In the genomic region with DNA sequence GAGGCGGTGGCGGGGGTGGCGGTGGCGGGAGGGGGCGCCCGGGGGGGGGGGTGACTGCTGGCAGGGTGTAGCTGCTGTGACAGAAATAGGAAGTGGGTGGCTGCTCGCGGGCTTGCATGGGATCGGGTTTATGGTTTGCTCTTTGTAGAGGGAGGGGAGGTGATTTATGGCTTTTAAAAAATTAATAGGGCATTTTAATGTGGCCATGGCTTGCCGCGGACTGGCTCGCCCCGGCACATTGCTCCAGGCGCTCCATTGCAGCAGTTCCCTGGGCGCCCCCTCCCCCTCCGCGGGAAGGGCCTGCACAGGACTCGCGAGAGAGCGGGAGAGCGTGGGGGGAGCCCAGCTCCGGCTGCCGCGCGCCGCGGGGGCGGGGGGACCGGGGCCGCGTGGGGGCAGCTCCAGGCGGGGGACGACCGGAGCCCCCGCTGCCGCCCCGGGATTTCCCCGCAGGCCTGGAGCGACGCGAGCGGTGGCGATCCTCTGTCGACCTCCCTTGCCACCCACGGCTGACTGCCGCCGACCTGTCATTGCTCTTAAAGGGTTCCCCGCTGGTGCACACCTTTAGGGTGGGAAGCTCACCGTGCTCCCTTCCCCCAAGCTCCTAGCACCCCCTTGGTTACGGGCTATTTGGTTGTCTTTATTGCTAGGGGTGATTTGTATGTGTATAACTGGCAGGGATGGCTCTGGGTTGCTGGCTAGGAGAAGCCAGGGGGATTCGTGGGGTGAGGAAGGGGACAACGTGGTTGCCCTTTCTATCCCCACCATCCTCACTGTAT, we compare ENCODE assay signal across 8 mouse cellular contexts. TPM values are rescaled to one million over a fixed set of nuclear protein-coding genes. Genes with fewer than 3 reads are reported as not detected.
A peak's percentile ranks its signal among the peaks of the same experiment; 100 is the strongest.
DNase-seq lines count a peak whose midpoint lies in the region; ATAC-seq and TF ChIP-seq lines count a peak whose summit lies in the region.

No protein-coding gene starts in this region.

- TF ChIP-seq CTCF in C2C12 (IDR thresholded peaks at IDR 0.05; ENCODE audit: control insufficient read depth, insufficient read depth, insufficient read length) = no peak
- TF ChIP-seq CTCF in heart, postnatal 0 days (IDR thresholded peaks at IDR 0.05; ENCODE audit: low read depth) = no peak

- H3K9ac ChIP-seq in heart, postnatal 0 days (replicated peaks; ENCODE audit: low read depth, low read length) = peak overlapping the region; percentile 75
- H3K9ac ChIP-seq in liver, embryonic 16.5 days (ENCODE audit: low read depth, low read length) = peak overlapping the region; percentile 77
- H3K9ac ChIP-seq in neural tube, embryonic 15.5 days (replicated peaks) = peak overlapping the region; percentile 90

- H3K9me3 ChIP-seq in forebrain, embryonic 10.5 days = no peaks in the 10 kb centered on the region
- no peaks in the 10 kb centered on the region for H3K9me3 ChIP-seq in heart, postnatal 0 days (replicated peaks; ENCODE audit: control insufficient read depth, low read length)
- H3K9me3 ChIP-seq in liver, embryonic 16.5 days (replicated peaks; ENCODE audit: control insufficient read depth, low read length) = no peaks in the 10 kb centered on the region
- H3K9me3 ChIP-seq in neural tube, embryonic 15.5 days (replicated peaks) = no peaks in the 10 kb centered on the region

- H3K4me1 ChIP-seq in forebrain, embryonic 10.5 days = peaks cover 24% of the 10 kb centered on the region
- peaks cover 33% of the 10 kb centered on the region for H3K4me1 ChIP-seq in heart, postnatal 0 days (ENCODE audit: control insufficient read depth, insufficient read depth)
- peaks cover 7% of the 10 kb centered on the region; the same call in 1 of the 2 replicates for H3K4me1 ChIP-seq in liver, embryonic 16.5 days (ENCODE audit: control insufficient read depth, low read depth, low read length)
- peaks cover 44% of the 10 kb centered on the region for H3K4me1 ChIP-seq in neural tube, embryonic 15.5 days

- H3K4me3 ChIP-seq in C2C12 (ENCODE audit: insufficient read depth, poor library complexity, severe bottlenecking) = peak overlapping the region; percentile 60
- peak overlapping the region; percentile 90 for H3K4me3 ChIP-seq in forebrain, embryonic 10.5 days
- H3K4me3 ChIP-seq in heart, postnatal 0 days (ENCODE audit: low read depth, low read length) = peak overlapping the region; percentile 79
- H3K4me3 ChIP-seq in liver, embryonic 16.5 days (ENCODE audit: low read depth, low read length) = peak overlapping the region; percentile 87
- peak overlapping the region; percentile 94 for H3K4me3 ChIP-seq in neural tube, embryonic 15.5 days (replicated peaks)

- H3K79me3 ChIP-seq in C2C12 (ENCODE audit: low read depth) = peaks cover 23% of the 10 kb centered on the region

- peaks cover 58% of the 10 kb centered on the region for H3K79me2 ChIP-seq in C2C12 (ENCODE audit: control insufficient read depth, insufficient read depth)

- H3K27ac ChIP-seq in forebrain, embryonic 10.5 days = peak overlapping the region; percentile 92
- H3K27ac ChIP-seq in heart, postnatal 0 days (ENCODE audit: low read depth) = peak overlapping the region; percentile 96
- H3K27ac ChIP-seq in liver, embryonic 16.5 days (ENCODE audit: low read length) = peak overlapping the region; percentile 85
- peak overlapping the region; percentile 99 for H3K27ac ChIP-seq in neural tube, embryonic 15.5 days (replicated peaks)

- WGBS in forebrain, embryonic 10.5 days = under 1% methylated on average over 45 of the region's 52 CpGs
- WGBS in heart, postnatal 0 days = 0% methylated on average over 36 of the region's 52 CpGs
- 0% methylated on average over 46 of the region's 52 CpGs for WGBS in liver, embryonic 16.5 days (ENCODE audit: insufficient replicate concordance)
- 0% methylated on average over 37 of the region's 52 CpGs for WGBS in neural tube, embryonic 15.5 days

- peak overlapping the region; percentile 65 for H3ac ChIP-seq in C2C12 (ENCODE audit: control insufficient read depth, insufficient read length, low read depth)

- ATAC-seq in heart, postnatal 0 days (ENCODE audit: insufficient read depth, low read depth) = peak; percentile 44
- no peak for ATAC-seq in liver, embryonic 16.5 days (ENCODE audit: low read depth)
- ATAC-seq in neural tube, embryonic 15.5 days (ENCODE audit: low FRiP score) = peak; percentile 51

- no peaks in the 10 kb centered on the region for H3K36me3 ChIP-seq in C2C12 (ENCODE audit: control insufficient read depth, insufficient read depth)
- H3K36me3 ChIP-seq in forebrain, embryonic 10.5 days (replicated peaks) = no peaks in the 10 kb centered on the region
- H3K36me3 ChIP-seq in heart, postnatal 0 days (replicated peaks; ENCODE audit: control insufficient read depth, insufficient read depth, low read length) = no peaks in the 10 kb centered on the region
- no peaks in the 10 kb centered on the region for H3K36me3 ChIP-seq in liver, embryonic 16.5 days (ENCODE audit: control insufficient read depth, insufficient read depth)
- H3K36me3 ChIP-seq in neural tube, embryonic 15.5 days = no peaks in the 10 kb centered on the region

- DNase-seq in adrenal gland, postnatal 36 days = peak; percentile 80 to 92
- peak; percentile 53 for DNase-seq in forebrain, embryonic 10.5 days (ENCODE audit: extremely low spot score, low spot score)
- peak; percentile 78 for DNase-seq in heart, postnatal 0 days (ENCODE audit: low spot score)
- peak; percentile 81 to 92 for DNase-seq in kidney, postnatal 36 days
- DNase-seq in testis, postnatal 14 days (ENCODE audit: low spot score) = peak; percentile 77

- no peaks in the 10 kb centered on the region for H3K27me3 ChIP-seq in C2C12 (ENCODE audit: control insufficient read depth, insufficient read depth, insufficient read length)
- peaks cover 5% of the 10 kb centered on the region for H3K27me3 ChIP-seq in forebrain, embryonic 10.5 days (ENCODE audit: poor library complexity, severe bottlenecking)
- H3K27me3 ChIP-seq in heart, postnatal 0 days (ENCODE audit: control insufficient read depth, insufficient read depth, low read length) = no peaks in the 10 kb centered on the region
- no peaks in the 10 kb centered on the region; the same call in 1 of the 2 replicates for H3K27me3 ChIP-seq in liver, embryonic 16.5 days (ENCODE audit: control insufficient read depth, insufficient read depth, low read depth, low read length)
- no peaks in the 10 kb centered on the region for H3K27me3 ChIP-seq in neural tube, embryonic 15.5 days (replicated peaks)

- peak overlapping the region; percentile 88 for H3K4me2 ChIP-seq in heart, postnatal 0 days (ENCODE audit: low read depth, low read length)
- peak overlapping the region; percentile 92 for H3K4me2 ChIP-seq in liver, embryonic 16.5 days (ENCODE audit: low read depth, low read length)
- peak overlapping the region; percentile 73 for H3K4me2 ChIP-seq in neural tube, embryonic 15.5 days

- no peak for TF ChIP-seq EP300 in heart, postnatal 0 days (IDR thresholded peaks at IDR 0.05; ENCODE audit: low read depth)

TF ChIP-seq in C2C12, 6 proteins besides CTCF, POLR2A, EP300 and RAD21:
- no peak for TF ChIP-seq MYOD1 (IDR thresholded peaks at IDR 0.05; ENCODE audit: control insufficient read depth, insufficient read length, low read depth)
- no peak for TF ChIP-seq FOSL1 (IDR thresholded peaks at IDR 0.05; ENCODE audit: insufficient read depth, low read length, poor library complexity, severe bottlenecking)
- no peak for TF ChIP-seq MAX (IDR thresholded peaks at IDR 0.05)
- no peak for TF ChIP-seq USF1 (IDR thresholded peaks at IDR 0.05; ENCODE audit: low read depth)

RNA-seq across cellular contexts. Expression of gene Ppp3ca, which starts 1.4 kb away (rescaled TPM):
- polyA plus RNA-seq in C2C12 (2012; fragmentation: generic; extraction: Trizol) = 9.7 TPM
- total RNA-seq in adrenal gland, postnatal 36 days (2021) = 10 to 100 TPM; 35.1 to 67.2 TPM
- 28.0 and 28.7 TPM in 2 replicates for polyA plus RNA-seq in forebrain, embryonic 10.5 days (2016; fragmentation: Nextera tagmentation; extraction: Ambion mirVana)
- 34.6 and 39.7 TPM in 2 replicates for total RNA-seq in heart, postnatal 0 days (2014; rRNA removed; ENCODE audit: low replicate concordance)
- 37.1 and 39.2 TPM in 2 replicates for polyA plus RNA-seq in heart, postnatal 0 days (2015; fragmentation: Nextera tagmentation; extraction: Ambion mirVana)
- 8.5 and 10.2 TPM in 2 replicates for polyA plus RNA-seq in liver, embryonic 16.5 days (2015; fragmentation: Nextera tagmentation; extraction: Ambion mirVana)
- polyA plus RNA-seq in neural tube, embryonic 15.5 days (2015; fragmentation: Nextera tagmentation; extraction: Ambion mirVana) = 166 and 190 TPM in 2 replicates
